Mouse (Mus musculus) mouse embryonic stem cell (cell line): ENCODE data around the gene Fam149b.

ENCODE experiments used
- in situ Hi-C, 2 experiments: fragments of 300-500 bp; cut with MboI; formaldehyde crosslinking; loops; 1 replicate in 1 of 2; 3 replicates in 1 of 2; pipeline ENCODE4 v1.14.3; 2019 to 2020; ENCODE audit warnings: low sequenced_read_pairs in 2 of 2, low pct_unique_long_range_greater_than_20kb in 1 of 2, mixed read lengths in 1 of 2; ENCODE audit not compliant: unreplicated experiment in 1 of 2

Fam149b gene

DNA sequence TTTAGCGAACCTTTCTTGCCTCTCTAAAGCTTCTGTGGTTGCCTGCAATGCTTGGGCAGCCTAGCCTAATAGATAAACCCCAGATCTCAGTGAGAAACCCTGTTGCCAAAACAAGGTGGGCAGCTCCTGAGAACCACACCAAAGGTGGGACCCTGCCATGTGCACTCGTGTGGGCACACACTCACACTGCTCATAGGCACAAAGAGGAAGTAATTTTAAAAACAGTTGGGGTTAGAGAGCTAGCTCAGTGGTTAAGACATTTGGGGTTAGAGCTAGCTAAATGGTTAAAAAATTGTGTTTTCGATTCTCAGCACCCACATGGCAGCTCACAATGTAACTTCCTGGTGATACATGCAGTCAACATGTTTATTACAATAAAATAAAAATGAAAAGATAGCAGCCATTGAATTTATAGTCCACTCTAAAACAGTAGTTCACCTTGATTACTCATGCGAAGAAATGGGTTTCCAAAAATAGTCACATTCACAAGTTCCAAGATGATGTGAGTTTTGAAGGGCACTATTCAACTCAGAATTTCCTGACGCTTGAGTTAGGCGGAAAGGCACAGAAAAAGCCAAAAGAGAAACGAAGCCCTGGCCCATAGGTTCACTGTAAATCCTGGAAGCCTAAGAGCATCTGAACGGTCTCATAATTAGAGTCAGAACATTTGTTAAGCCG, 31.9 kb downstream of the Fam149b start:
- in situ Hi-C loops = no loop called here

DNA sequence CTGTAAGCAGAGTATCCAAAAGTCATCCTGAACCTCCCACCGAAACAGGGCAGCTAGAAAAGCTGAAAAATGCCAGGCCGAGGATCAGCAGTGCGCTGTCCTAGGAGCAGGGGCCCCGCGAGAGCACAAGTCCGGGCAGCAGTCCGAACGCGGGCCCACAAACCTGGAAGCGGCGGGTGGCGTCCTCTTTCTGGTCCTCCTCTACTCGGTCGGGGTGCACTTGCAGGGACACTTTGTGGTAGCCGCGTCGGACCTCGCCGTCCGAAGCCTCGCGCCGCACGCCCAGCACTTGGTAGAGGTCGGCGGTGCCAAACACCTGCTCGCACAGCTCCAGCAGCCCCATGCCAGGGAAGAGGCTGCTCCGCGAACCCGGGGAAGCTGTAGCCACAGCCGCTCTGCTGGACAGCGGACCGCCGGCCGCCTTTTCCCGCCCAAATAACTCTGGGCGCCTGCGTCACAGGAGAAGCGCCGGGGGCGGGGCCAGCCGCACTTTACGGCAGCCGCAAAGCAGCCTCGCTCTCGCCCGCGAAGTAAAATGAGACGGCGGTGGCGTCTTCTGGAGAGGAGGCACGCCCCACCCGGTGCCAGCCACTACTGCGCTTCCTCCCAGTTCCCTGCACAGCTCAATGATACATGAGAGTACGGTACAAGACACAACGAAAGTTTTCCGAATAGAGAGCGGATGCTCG, 40.6 kb downstream of the Fam149b start, which contains the start of gene Dnajc9:
Gene Dnajc9 (minus strand): TSS at position 470 of the 689 bp plus-strand sequence.
- in situ Hi-C loops = no loop called here

DNA sequence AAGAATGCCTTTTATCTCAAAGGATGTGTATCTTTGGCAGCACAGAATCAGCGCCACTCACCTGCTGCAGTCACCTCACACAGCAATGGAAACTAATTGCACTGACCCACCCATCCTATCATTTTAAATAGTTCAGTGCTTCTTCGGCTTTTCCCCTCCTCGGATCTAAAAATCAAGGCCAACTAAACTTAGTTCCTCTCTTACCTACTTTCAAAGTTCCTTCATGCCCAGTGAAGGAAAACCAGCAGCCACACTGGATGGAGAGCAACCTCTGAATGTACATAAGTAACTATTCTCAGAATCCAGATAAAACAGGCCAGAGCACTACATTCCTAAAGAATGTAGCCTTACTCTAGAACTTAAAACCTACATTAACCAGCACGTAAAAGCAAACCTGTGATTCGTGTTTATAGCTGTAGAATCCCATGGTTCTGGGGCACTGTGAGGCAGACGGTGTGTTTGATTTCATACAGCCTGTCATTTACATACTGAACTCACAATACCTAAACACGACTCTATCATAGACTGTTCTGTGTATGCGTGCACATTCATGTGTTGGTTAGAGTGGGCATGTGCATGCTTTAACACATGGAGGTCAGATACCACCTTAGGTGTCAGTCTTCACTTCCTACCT, 41.6 kb downstream of the Fam149b start:
- in situ Hi-C loops = loop anchor here in 1 of 2 experiments (10.0 kb wide), 1 partner anchor 65 kb away; the partner anchor contains the start of gene Cfap70

DNA sequence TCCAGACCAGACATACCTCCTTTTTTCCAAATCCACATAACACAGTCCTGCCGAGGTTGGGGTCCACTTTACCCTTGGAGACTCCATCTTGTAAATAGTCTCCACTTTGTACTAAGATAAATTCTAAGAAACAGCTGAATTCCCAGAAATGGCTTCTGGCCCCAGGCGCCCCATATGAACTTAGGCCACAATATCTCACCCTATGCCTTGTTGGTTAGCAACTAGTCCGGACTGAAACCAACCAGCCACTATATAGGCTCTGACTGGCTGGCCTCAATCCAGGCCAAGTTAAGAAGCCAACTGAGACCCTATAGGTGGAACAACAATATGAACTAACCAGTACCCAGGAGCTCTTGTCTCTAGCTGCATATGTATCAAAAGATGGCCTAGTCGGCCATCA, 44.4 kb downstream of the Fam149b start:
- in situ Hi-C loops = loop anchor here in 1 of 2 experiments (10.0 kb wide), 1 partner anchor 62 kb away; the partner anchor contains the start of gene Cfap70

- in situ Hi-C loops = loop anchor here in 1 of 2 experiments (10.0 kb wide), 1 partner anchor 61 kb away; the partner anchor contains the start of gene Cfap70
Measured at GRCm38 (mm10) chr14:20393205-20393913, 45.4 kb downstream of the Fam149b start, which contains the start of gene Mrps16. Gene Mrps16 (minus strand): TSS chr14:20393634.

DNA sequence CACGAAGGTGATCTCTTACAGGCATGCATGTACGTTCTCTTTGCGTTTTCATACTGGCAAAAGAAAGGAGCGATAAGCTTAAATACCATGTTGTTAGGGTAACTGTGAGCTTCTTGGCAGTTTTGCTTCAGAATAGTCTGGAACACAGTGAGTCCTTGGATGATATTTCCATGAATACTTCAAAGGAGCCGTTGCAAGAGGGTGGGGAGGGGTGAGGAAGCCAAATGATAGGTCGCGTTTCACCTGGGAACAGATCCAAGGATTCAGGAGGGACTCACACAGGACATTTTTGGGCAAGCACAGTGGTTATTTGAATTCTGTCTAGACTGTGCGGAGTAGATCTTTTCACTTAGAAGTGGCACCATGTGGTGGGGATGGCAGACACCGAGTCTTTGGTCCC, 49.3 kb downstream of the Fam149b start:
- in situ Hi-C loops = loop anchor here in 1 of 2 experiments (10.0 kb wide), 1 partner anchor 58 kb away; the partner anchor contains the start of gene Cfap70

DNA sequence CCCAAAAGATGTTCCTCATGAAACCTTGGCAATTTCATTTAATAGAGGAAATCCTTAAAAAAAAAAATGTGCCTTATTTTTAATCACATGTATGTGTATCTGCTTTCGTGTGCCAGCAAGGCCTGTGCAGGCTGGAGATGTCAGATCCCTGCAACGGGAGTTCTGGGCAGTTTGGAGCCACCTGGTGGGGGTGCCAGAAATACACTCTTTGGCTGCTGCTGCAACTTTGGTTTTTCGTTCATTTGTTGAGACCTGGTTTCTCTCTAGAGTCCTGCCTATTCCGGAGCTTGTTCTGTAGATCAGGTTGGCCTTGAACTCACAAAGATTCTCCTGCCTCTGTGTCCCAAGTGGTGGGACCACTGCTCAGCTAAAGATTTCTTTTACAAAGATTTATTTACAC, 50.9 kb downstream of the Fam149b start:
- in situ Hi-C loops = loop anchor here in 1 of 2 experiments (10.0 kb wide), 1 partner anchor 56 kb away; the partner anchor contains the start of gene Cfap70

DNA sequence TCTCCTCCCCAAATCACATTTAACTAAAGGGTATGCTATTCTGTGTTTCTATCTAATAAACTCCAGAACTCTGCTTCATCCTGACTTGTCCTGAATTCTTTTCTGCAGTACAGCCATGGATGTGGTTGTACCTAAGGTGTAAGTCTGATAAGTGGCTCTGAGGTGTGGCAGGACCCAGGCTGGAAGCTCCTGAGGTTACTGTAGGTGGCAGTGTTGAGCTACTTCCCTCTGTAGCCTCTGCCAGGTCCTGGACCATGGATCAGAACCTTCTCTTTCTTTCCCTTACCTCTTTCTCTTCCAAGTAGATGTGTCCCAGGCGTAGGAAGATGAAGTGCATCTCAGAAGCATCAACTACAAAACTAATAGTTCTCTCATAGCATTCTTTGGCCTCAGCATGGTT, 52.1 kb downstream of the Fam149b start:
- in situ Hi-C loops = no loop called here

DNA sequence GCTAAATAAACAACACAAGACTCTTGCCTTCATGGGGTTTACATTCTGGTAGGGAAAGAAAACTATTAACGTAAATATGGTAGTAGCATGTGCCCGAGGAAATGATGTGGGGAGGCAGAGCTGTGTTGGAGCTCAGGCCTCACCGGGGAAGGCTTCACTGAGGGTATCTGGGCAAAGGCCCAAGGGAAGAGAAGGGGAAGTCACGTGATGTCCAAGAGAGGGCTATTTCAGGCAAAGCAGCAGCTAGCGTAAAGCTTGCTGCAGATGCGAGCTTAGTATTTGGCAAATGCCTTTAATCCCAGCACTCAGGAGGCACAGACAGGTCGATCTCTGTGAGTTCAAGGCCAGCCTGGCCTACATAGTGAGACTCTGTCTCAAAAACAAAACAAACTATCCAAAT, 74.3 kb downstream of the Fam149b start:
- in situ Hi-C loops = no loop called here

GRCm38 (mm10) chr14:20423046-20423445, 75.1 kb downstream of the Fam149b start:
- in situ Hi-C loops = no loop called here

- in situ Hi-C loops = no loop called here
Measured at GRCm38 (mm10) chr14:20428593-20428992, 80.6 kb downstream of the Fam149b start.

- in situ Hi-C loops = no loop called here
Measured at GRCm38 (mm10) chr14:20429833-20430232, 81.9 kb downstream of the Fam149b start.

- in situ Hi-C loops = no loop called here
Measured at GRCm38 (mm10) chr14:20431726-20432125, 83.8 kb downstream of the Fam149b start.

DNA sequence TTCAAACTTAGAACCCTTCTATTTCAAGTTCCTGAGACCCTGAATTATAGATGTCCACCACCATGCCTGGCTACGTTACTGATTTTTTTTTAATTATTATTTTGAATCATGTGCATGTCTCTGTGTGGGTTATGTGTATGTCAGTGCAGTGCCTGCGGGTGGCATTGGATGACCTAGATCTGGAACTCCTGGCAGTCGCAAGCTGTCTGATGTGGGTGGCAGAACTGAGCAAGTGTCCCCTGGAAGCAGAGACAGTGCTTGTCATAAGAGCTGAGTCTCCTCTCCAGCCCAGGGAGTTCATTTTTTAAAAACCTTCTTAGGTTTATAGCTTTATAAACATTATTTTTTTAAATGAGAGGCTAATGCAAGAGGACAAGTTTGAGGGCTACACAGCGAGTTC, 84.5 kb downstream of the Fam149b start:
- in situ Hi-C loops = no loop called here
